Mouse (Mus musculus): ENCODE data around the gene Eomes. TPM values are rescaled to one million over a fixed set of nuclear protein-coding genes. Genes with fewer than 3 reads are reported as not detected.
A peak's percentile ranks its signal among the peaks of the same experiment; 100 is the strongest.

Gene Eomes
- total and polyA plus RNA-seq, 2 experiments from 2014 or later: not detected

DNA sequence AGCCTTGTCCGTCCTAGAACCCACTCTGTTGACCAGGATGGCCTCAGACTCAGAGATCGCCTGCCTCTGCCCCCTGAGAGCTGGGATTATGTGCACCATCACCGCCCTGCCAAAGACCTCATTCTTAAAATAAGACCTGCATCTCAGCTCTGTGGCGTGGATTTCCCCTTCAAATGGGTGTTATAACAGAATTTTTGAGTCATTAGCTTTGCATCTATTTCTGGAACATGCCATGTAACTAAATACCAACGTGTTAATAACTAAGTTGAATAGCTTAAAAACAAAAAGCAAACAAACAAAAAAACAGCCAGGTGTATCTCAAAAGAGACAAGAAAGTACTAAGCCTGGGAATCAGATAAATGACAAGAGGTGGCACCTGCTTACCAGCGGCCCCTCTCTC lies 23.0 kb downstream of the Eomes start:
- Histone ChIP-seq H3K9ac (replicated peaks; ENCODE audit: low read depth, low read length) (no peak overlapping the region), H3K27ac (ENCODE audit: low read depth) (no peak overlapping the region), H3K4me2 (ENCODE audit: low read depth, low read length) (no peak overlapping the region), H3K4me1 (ENCODE audit: control insufficient read depth, insufficient read depth) (peaks cover 4% of the 10 kb centered on the region; the same call in 1 of the 2 replicates), H3K9me3 (replicated peaks; ENCODE audit: control insufficient read depth, low read length) (no peaks in the 10 kb centered on the region), H3K27me3 (ENCODE audit: control insufficient read depth, insufficient read depth, low read length) (no peaks in the 10 kb centered on the region), H3K36me3 (replicated peaks; ENCODE audit: control insufficient read depth, insufficient read depth, low read length) (no peaks in the 10 kb centered on the region), H3K4me3 (ENCODE audit: low read depth, low read length) (no peak overlapping the region)
- no peak for TF ChIP-seq EP300 (IDR thresholded peaks at IDR 0.05; ENCODE audit: low read depth)
- no peak for TF ChIP-seq CTCF (IDR thresholded peaks at IDR 0.05; ENCODE audit: low read depth)
- WGBS: 75% methylated on average over 6 of the region's 6 CpGs
- ATAC-seq (ENCODE audit: insufficient read depth, low read depth) (no peak), DNase-seq (ENCODE audit: low spot score) (no peak)

DNA sequence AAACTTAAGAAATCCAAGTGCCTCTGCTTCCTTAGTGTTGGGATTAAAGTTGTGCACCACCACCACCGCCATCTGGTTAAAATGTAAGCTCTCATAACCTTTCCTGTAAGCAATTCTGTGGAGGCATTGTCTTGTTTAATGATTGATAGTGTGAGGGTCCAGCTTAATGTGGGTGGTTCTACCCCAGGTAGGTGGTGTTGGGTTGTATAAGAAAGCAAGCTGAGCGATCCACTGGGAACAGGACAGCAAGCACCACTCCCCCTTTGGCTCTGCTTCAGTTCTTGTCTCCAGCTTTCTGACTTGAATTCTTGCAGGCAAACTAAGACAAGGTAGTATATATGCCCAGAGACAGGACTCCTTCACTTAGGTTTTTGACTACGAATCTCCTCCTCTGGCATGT lies 26.6 kb downstream of the Eomes start:
- Histone ChIP-seq H3K27ac (ENCODE audit: low read depth) (no peak overlapping the region), H3K4me2 (ENCODE audit: low read depth, low read length) (no peak overlapping the region), H3K9me3 (replicated peaks; ENCODE audit: control insufficient read depth, low read length) (no peaks in the 10 kb centered on the region), H3K4me1 (ENCODE audit: control insufficient read depth, insufficient read depth) (peaks cover 28% of the 10 kb centered on the region), H3K4me3 (ENCODE audit: low read depth, low read length) (no peak overlapping the region), H3K27me3 (ENCODE audit: control insufficient read depth, insufficient read depth, low read length) (no peaks in the 10 kb centered on the region), H3K9ac (replicated peaks; ENCODE audit: low read depth, low read length) (no peak overlapping the region), H3K36me3 (replicated peaks; ENCODE audit: control insufficient read depth, insufficient read depth, low read length) (no peaks in the 10 kb centered on the region)
- DNase-seq (ENCODE audit: low spot score) (no peak), ATAC-seq (ENCODE audit: insufficient read depth, low read depth) (no peak)
- no peak for TF ChIP-seq EP300 (IDR thresholded peaks at IDR 0.05; ENCODE audit: low read depth)
- no peak for TF ChIP-seq CTCF (IDR thresholded peaks at IDR 0.05; ENCODE audit: low read depth)
- 88% methylated on average over 3 of the region's 3 CpGs for WGBS

DNA sequence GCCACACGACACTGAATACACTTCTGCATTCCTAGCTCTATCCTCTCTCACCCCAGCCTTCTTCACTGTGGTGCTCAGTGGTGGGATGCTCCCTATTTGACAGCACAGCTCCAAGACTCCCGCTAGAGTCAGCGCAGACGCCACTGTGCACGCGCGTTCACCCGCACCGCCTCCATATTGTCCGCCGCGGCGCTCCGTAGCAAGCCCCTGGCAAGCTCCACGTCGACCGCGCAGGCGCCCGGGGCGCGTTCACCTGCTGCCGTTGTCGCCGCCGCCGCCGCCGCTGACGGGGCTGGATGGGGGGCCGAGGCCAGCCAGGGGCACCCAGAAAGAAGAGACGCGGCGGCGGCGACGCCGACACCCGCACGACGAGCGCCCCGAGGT lies 28.0 kb downstream of the Eomes start, which contains the start of gene Golga4:
Gene Golga4 (plus strand): TSS at position 248 of the 384 bp plus-strand sequence.
- ATAC-seq (ENCODE audit: insufficient read depth, low read depth) (peak; percentile 92), DNase-seq (ENCODE audit: low spot score) (peak; percentile 83)
- peak within 1 kb of the TSS; percentile 84 for H3K27ac ChIP-seq (ENCODE audit: low read depth)
- H3K9ac ChIP-seq (replicated peaks; ENCODE audit: low read depth, low read length): peak within 1 kb of the TSS; percentile 91
- H3K4me2 ChIP-seq (ENCODE audit: low read depth, low read length): peak within 1 kb of the TSS; percentile 93
- no peaks in the 10 kb centered on the region for H3K9me3 ChIP-seq (replicated peaks; ENCODE audit: control insufficient read depth, low read length)
- under 1% methylated on average over 43 of the region's 43 CpGs for WGBS
- peaks cover 31% of the 10 kb centered on the region for H3K4me1 ChIP-seq (ENCODE audit: control insufficient read depth, insufficient read depth)
- peak within 1 kb of the TSS; percentile 99 for H3K4me3 ChIP-seq (ENCODE audit: low read depth, low read length)
- H3K36me3 ChIP-seq (replicated peaks; ENCODE audit: control insufficient read depth, insufficient read depth, low read length): no peaks in the 10 kb centered on the region
- TF ChIP-seq CTCF (IDR thresholded peaks at IDR 0.05; ENCODE audit: low read depth): no peak
- no peak for TF ChIP-seq EP300 (IDR thresholded peaks at IDR 0.05; ENCODE audit: low read depth)
- H3K27me3 ChIP-seq (ENCODE audit: control insufficient read depth, insufficient read depth, low read length): no peaks in the 10 kb centered on the region

DNA sequence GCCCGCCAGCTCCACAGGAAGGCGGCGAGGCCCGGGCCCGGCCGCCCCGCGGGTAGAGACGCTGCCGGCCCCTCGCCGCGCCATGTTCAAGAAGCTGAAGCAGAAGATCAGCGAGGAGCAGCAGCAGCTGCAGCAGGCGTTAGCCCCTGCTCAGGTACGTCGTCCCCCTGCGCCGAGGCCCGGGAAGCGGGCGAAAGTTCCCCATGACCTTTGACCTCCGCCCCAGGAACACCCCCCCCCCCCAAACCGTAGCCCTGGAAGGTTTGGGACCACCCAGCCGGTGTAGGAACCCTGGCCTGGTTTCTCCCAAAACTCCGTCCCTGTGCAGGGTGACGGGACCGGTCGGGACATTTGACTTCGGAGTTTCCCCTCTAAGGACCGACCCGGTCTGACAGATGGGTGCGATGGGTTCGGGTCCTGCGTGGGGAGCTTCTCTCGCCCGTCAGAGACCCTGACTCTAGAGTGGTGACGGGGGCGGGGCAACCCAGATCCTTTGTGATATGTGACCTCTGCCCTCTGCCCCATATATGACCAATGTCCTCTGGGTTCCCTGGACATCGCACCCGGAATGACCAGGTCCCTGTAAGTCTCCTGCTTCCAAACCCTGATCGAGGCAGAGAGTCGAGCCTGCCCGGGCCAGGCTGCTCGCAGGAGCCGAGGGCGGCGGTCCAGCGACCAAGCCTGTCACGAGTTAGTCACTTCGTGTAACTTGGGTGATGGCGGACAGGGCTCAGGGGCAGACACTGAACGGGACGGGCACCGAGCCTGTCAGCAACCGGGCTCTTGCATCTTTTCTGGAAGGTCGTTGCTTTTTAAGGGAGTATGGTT lies 28.6 kb downstream of the Eomes start:
- under 1% methylated on average over 55 of the region's 57 CpGs for WGBS

DNA sequence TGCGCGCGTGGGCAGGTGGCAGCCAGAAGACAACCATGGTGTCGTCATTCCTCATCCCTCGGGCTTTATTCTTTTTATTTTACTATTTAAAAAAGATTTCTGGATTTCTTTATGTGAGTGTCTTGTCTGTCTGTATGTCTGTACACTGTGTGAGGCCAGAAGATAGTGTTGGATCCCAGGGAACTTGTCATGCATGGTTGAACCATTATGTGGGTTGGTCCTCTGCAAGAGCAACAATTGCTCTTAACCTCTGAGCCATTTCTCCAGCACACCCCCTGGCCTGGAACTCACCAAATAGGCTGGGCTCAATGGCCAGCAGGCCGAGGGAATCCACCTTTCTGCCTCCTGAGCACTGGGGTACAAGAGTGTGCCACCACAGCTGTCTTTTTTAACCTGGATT lies 29.5 kb downstream of the Eomes start:
- DNase-seq (ENCODE audit: low spot score) (no peak), ATAC-seq (ENCODE audit: insufficient read depth, low read depth) (no peak)
- Histone ChIP-seq H3K4me3 (ENCODE audit: low read depth, low read length) (peak overlapping the region; percentile 99), H3K36me3 (replicated peaks; ENCODE audit: control insufficient read depth, insufficient read depth, low read length) (no peaks in the 10 kb centered on the region), H3K9ac (replicated peaks; ENCODE audit: low read depth, low read length) (peak overlapping the region; percentile 91; the same call in 1 of the 2 replicates), H3K27me3 (ENCODE audit: control insufficient read depth, insufficient read depth, low read length) (no peaks in the 10 kb centered on the region), H3K27ac (ENCODE audit: low read depth) (no peak overlapping the region), H3K4me1 (ENCODE audit: control insufficient read depth, insufficient read depth) (peaks cover 47% of the 10 kb centered on the region), H3K9me3 (replicated peaks; ENCODE audit: control insufficient read depth, low read length) (no peaks in the 10 kb centered on the region), H3K4me2 (ENCODE audit: low read depth, low read length) (peak overlapping the region; percentile 93)
- TF ChIP-seq EP300 (IDR thresholded peaks at IDR 0.05; ENCODE audit: low read depth): no peak
- no peak for TF ChIP-seq CTCF (IDR thresholded peaks at IDR 0.05; ENCODE audit: low read depth)
- WGBS: 78% methylated on average over 6 of the region's 6 CpGs

More for the DNA sequence above, 28.6 kb downstream of the Eomes start:
- no peak for TF ChIP-seq CTCF (IDR thresholded peaks at IDR 0.05; ENCODE audit: low read depth)
- no peak for TF ChIP-seq EP300 (IDR thresholded peaks at IDR 0.05; ENCODE audit: low read depth)
- H3K36me3 ChIP-seq (replicated peaks; ENCODE audit: control insufficient read depth, insufficient read depth, low read length): no peaks in the 10 kb centered on the region
- H3K4me3 ChIP-seq (ENCODE audit: low read depth, low read length): peak overlapping the region; percentile 99
- H3K27ac ChIP-seq (ENCODE audit: low read depth): peak overlapping the region; percentile 84
- H3K27me3 ChIP-seq (ENCODE audit: control insufficient read depth, insufficient read depth, low read length): no peaks in the 10 kb centered on the region
- DNase-seq (ENCODE audit: low spot score): peak; percentile 47
- H3K9ac ChIP-seq (replicated peaks; ENCODE audit: low read depth, low read length): peak overlapping the region; percentile 91
- peaks cover 38% of the 10 kb centered on the region for H3K4me1 ChIP-seq (ENCODE audit: control insufficient read depth, insufficient read depth)
- peak; percentile 53 for ATAC-seq (ENCODE audit: insufficient read depth, low read depth)
- peak overlapping the region; percentile 93 for H3K4me2 ChIP-seq (ENCODE audit: low read depth, low read length)
- H3K9me3 ChIP-seq (replicated peaks; ENCODE audit: control insufficient read depth, low read length): no peaks in the 10 kb centered on the region
